Mouse (Mus musculus) heart, postnatal 36 days (tissue): Measurements from ENCODE around the gene Gm32742. TPM values are rescaled to one million over a fixed set of nuclear protein-coding genes. Genes with fewer than 3 reads are reported as not detected.
A peak's percentile ranks its signal among the peaks of the same experiment; 100 is the strongest.
"Not testable (repeated sequence)": the region's sequence is repeated elsewhere in the genome, so short reads cannot be mapped to it uniquely, and the experiment has no call there.

Experiments
- DNase-seq, 2 experiments: peaks; one replicate each; pipeline ENCODE4 v3.0.0; 2021 to 2022
- intact Hi-C: fragments of 180-260 bp; cut with DNase I; formaldehyde crosslinking; loops from one replicate; pipeline ENCODE4 v1.15.1; 2025
- total RNA-seq, 2 experiments: library from RNA; stranded (reverse); gene quantifications; 2 replicates each; pipeline ENCODE4 v1.2.3; 2021

Gene Gm32742
- total RNA-seq, 2 experiments from 2014 or later = not detected

GRCm38 (mm10) chr9:51161771-51162388 lies 3.4 kb downstream of the Gm32742 start:
- intact Hi-C loops = loop anchor here (1.0 to 2.0 kb wide), 2 partner anchors 130 to 747 kb away; no protein-coding TSS in a partner anchor
- DNase-seq = peak; percentile 76 to 78

GRCm38 (mm10) chr9:51152079-51152752 lies 13.1 kb downstream of the Gm32742 start:
- intact Hi-C loops = loop anchor here (1.0 to 5.0 kb wide), 4 partner anchors 75 to 351 kb away; partner anchors contain the start of gene Layn
- DNase-seq = peak; percentile 53 to 59

GRCm38 (mm10) chr9:51147294-51147693 lies 18.0 kb downstream of the Gm32742 start:
- intact Hi-C loops = no loop called here
- no peak for DNase-seq

- intact Hi-C loops = no loop called here
- no peak for DNase-seq
Measured at GRCm38 (mm10) chr9:51146496-51146895, 18.8 kb downstream of the Gm32742 start.

- intact Hi-C loops = no loop called here
- DNase-seq = no peak
Measured at GRCm38 (mm10) chr9:51144218-51144617, 21.1 kb downstream of the Gm32742 start.

- DNase-seq = no peak
- intact Hi-C loops = no loop called here
Measured at GRCm38 (mm10) chr9:51143437-51143836, 21.9 kb downstream of the Gm32742 start.

- DNase-seq = no peak
- intact Hi-C loops = no loop called here
Measured at GRCm38 (mm10) chr9:51140711-51141110, 24.6 kb downstream of the Gm32742 start.

- intact Hi-C loops = loop anchor here (5.0 kb wide), 1 partner anchor 292 kb away; the partner anchor contains the start of gene Ppp2r1b
Measured at GRCm38 (mm10) chr9:51139401-51139800, 25.9 kb downstream of the Gm32742 start.

GRCm38 (mm10) chr9:51138301-51138700 lies 27.0 kb downstream of the Gm32742 start:
- intact Hi-C loops = loop anchor here (5.0 kb wide), 1 partner anchor 291 kb away; the partner anchor contains the start of gene Ppp2r1b
- DNase-seq = no peak

More at GRCm38 (mm10) chr9:51139401-51139800, 25.9 kb downstream of the Gm32742 start:
- not testable (repeated sequence) for DNase-seq

GRCm38 (mm10) chr9:51137836-51138235 lies 27.5 kb downstream of the Gm32742 start:
- DNase-seq = no peak
- intact Hi-C loops = loop anchor here (5.0 kb wide), 1 partner anchor 291 kb away; the partner anchor contains the start of gene Ppp2r1b

GRCm38 (mm10) chr9:51137432-51137831 lies 27.9 kb downstream of the Gm32742 start:
- intact Hi-C loops = loop anchor here (5.0 kb wide), 1 partner anchor 290 kb away; the partner anchor contains the start of gene Ppp2r1b
- DNase-seq = no peak

GRCm38 (mm10) chr9:51136985-51137384 lies 28.3 kb downstream of the Gm32742 start:
- intact Hi-C loops = loop anchor here (5.0 kb wide), 1 partner anchor 290 kb away; the partner anchor contains the start of gene Ppp2r1b

GRCm38 (mm10) chr9:51114767-51115166 lies 50.5 kb downstream of the Gm32742 start:
- intact Hi-C loops = no loop called here
- DNase-seq = no peak

More at GRCm38 (mm10) chr9:51136985-51137384, 28.3 kb downstream of the Gm32742 start:
- DNase-seq = peak in 1 of 2 experiments; percentile 41

GRCm38 (mm10) chr9:51105751-51106150 lies 59.6 kb downstream of the Gm32742 start:
- intact Hi-C loops = no loop called here
- no peak for DNase-seq

- intact Hi-C loops = loop anchor here (2.0 kb wide), 1 partner anchor 27 kb away; the partner anchor contains the start of gene Layn
- DNase-seq = peak; percentile 9 to 17
Measured at GRCm38 (mm10) chr9:51103808-51104514, 61.4 kb downstream of the Gm32742 start.

- intact Hi-C loops = loop anchor here (2.0 kb wide), 1 partner anchor 26 kb away; the partner anchor contains the start of gene Layn
- DNase-seq = peak; percentile 49 to 51
Measured at GRCm38 (mm10) chr9:51102963-51103807, 62.1 kb downstream of the Gm32742 start.

GRCm38 (mm10) chr9:51101756-51102425 lies 63.4 kb downstream of the Gm32742 start, which contains the start of gene 4833427G06Rik:
Gene 4833427G06Rik, minus strand, starts transcription at chr9:51102078.
- DNase-seq = peak; percentile 24 to 29
- intact Hi-C loops = loop anchor here (2.0 kb wide), 1 partner anchor 25 kb away; the partner anchor contains the start of gene Layn

GRCm38 (mm10) chr9:51096306-51096705 lies 69.0 kb downstream of the Gm32742 start:
- no peak for DNase-seq
- intact Hi-C loops = no loop called here

- DNase-seq = no peak
- intact Hi-C loops = no loop called here
Measured at GRCm38 (mm10) chr9:51093697-51094096, 71.6 kb downstream of the Gm32742 start.
